Mouse (Mus musculus): ENCODE results near the gene Minpp1. TPM values are rescaled to one million over a fixed set of nuclear protein-coding genes. Genes with fewer than 3 reads are reported as not detected.

Minpp1 gene
- polyA plus RNA-seq, 1 experiment: 22.9 TPM

DNA sequence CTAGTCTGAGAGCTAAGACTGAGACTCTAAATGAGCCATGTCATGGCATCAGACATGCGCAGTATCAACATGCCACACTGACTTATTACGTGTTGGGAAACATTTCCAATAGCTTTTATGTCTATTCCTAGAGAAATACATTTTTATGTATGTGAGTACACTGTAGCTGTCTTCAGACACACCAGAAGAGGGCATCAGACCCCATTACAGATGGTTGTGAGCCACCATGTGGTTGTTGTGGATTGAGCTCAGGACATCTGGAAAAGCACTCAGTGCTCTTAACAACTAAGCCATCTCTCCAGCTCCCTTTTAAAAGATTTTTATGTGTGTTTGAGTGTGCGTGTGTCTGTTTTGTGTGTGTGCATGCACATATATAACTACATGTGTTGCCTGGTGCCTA is 6.8 kb downstream of the Minpp1 start:
- Histone ChIP-seq H3K79me2 (ENCODE audit: control insufficient read depth, insufficient read depth) (peaks cover 9% of the 10 kb centered on the region), H3ac (ENCODE audit: control insufficient read depth, insufficient read length) (no peak overlapping the region), H3K4me2 (ENCODE audit: low read depth) (no peak overlapping the region), H3K4me3 (no peak overlapping the region), H3K27me3 (ENCODE audit: control insufficient read depth, insufficient read depth, insufficient read length) (no peaks in the 10 kb centered on the region), H3K36me3 (ENCODE audit: control insufficient read depth, insufficient read depth) (peaks cover 14% of the 10 kb centered on the region)
- TF ChIP-seq MAX (IDR thresholded peaks at IDR 0.05; ENCODE audit: low read depth) (no peak), E2F4 (IDR thresholded peaks at IDR 0.05; ENCODE audit: insufficient read depth) (no peak), TCF3 (IDR thresholded peaks at IDR 0.05; ENCODE audit: insufficient read length, low read depth) (no peak), USF1 (IDR thresholded peaks at IDR 0.05; ENCODE audit: low read depth) (no peak), MYOD1 (IDR thresholded peaks at IDR 0.05; ENCODE audit: control insufficient read depth in 1 of 3, insufficient read length in 2 of 3, low read depth in 2 of 3) (no peak), POLR2A (IDR thresholded peaks at IDR 0.05; ENCODE audit: insufficient read length, low read depth) (no peak), TCF12 (IDR thresholded peaks at IDR 0.05; ENCODE audit: insufficient read depth, poor library complexity, severe bottlenecking) (no peak), POLR2AphosphoS2 (IDR thresholded peaks at IDR 0.05; ENCODE audit: insufficient read length, low read depth) (no peak), MYOG (IDR thresholded peaks at IDR 0.05; ENCODE audit: control insufficient read depth in 1 of 3, insufficient read depth in 1 of 3, insufficient read length in 2 of 3, low read depth in 2 of 3) (no peak), REST (IDR thresholded peaks at IDR 0.05; ENCODE audit: insufficient read depth, insufficient read length) (no peak), CEBPB (IDR thresholded peaks at IDR 0.05; ENCODE audit: insufficient read depth, poor library complexity, severe bottlenecking) (no peak), SRF (IDR thresholded peaks at IDR 0.05; ENCODE audit: control insufficient read depth, insufficient read length, low read depth) (no peak)

DNA sequence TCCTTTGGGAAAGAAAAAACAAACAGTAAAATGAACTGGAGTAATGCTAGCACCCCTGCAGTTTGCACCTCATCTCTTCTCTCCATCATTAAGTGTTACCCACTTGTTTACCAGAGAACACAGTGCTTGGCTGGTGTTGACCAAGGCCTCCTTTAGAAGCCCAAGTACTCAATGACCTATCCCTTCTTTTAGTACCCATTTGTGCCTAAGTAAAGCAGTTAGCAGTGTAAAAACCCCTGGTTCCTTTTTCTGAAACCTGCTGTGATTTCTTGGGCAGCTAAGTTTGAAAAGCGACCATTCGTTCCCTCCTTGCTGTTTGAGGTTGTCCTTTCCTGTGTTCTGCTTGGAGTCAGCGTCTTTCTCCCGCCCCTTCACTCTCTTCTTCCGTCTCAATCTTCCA is 7.4 kb downstream of the Minpp1 start:
- Histone ChIP-seq H3K36me3 (ENCODE audit: control insufficient read depth, insufficient read depth) (peaks cover 14% of the 10 kb centered on the region), H3K27me3 (ENCODE audit: control insufficient read depth, insufficient read depth, insufficient read length) (no peaks in the 10 kb centered on the region), H3K79me2 (ENCODE audit: control insufficient read depth, insufficient read depth) (peaks cover 3% of the 10 kb centered on the region), H3K4me2 (ENCODE audit: low read depth) (no peak overlapping the region), H3ac (ENCODE audit: control insufficient read depth, insufficient read length) (no peak overlapping the region), H3K4me3 (no peak overlapping the region)
- TF ChIP-seq USF1 (IDR thresholded peaks at IDR 0.05; ENCODE audit: low read depth) (no peak), E2F4 (IDR thresholded peaks at IDR 0.05; ENCODE audit: insufficient read depth) (no peak), CEBPB (IDR thresholded peaks at IDR 0.05; ENCODE audit: insufficient read depth, poor library complexity, severe bottlenecking) (no peak), POLR2AphosphoS2 (IDR thresholded peaks at IDR 0.05; ENCODE audit: insufficient read length, low read depth) (no peak), MYOG (IDR thresholded peaks at IDR 0.05; ENCODE audit: control insufficient read depth in 1 of 3, insufficient read depth in 1 of 3, insufficient read length in 2 of 3, low read depth in 2 of 3) (no peak), TCF12 (IDR thresholded peaks at IDR 0.05; ENCODE audit: insufficient read depth, poor library complexity, severe bottlenecking) (no peak), POLR2A (IDR thresholded peaks at IDR 0.05; ENCODE audit: insufficient read length, low read depth) (no peak), SRF (IDR thresholded peaks at IDR 0.05; ENCODE audit: control insufficient read depth, insufficient read length, low read depth) (no peak), MAX (IDR thresholded peaks at IDR 0.05; ENCODE audit: low read depth) (no peak), MYOD1 (IDR thresholded peaks at IDR 0.05; ENCODE audit: control insufficient read depth in 1 of 3, insufficient read length in 2 of 3, low read depth in 2 of 3) (no peak), TCF3 (IDR thresholded peaks at IDR 0.05; ENCODE audit: insufficient read length, low read depth) (no peak)

DNA sequence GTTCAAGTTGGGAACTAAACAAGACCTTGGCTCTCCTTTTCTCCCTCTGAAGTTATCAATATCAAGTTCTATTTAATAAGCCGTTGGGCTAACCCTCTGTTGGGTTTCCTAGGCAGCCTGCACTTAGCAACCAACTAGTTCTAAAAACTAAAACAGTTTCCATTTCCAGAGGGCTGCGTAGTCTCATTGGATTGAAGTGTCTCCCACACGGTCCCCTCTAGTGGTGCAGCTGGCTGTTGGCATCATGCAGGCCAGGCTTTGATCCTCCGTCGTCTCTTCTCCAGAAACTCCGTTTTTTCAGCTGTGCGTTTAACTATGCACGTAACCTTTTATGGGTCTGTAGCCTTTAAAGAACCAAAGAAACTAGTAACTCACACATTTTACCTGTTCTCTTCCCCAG is 7.9 kb downstream of the Minpp1 start:
- H3K27me3 ChIP-seq (ENCODE audit: control insufficient read depth, insufficient read depth, insufficient read length): no peaks in the 10 kb centered on the region
- no peak for TF ChIP-seq CEBPB (IDR thresholded peaks at IDR 0.05; ENCODE audit: insufficient read depth, poor library complexity, severe bottlenecking)
- TF ChIP-seq E2F4 (IDR thresholded peaks at IDR 0.05; ENCODE audit: insufficient read depth): no peak
- no peak for TF ChIP-seq POLR2A (IDR thresholded peaks at IDR 0.05; ENCODE audit: insufficient read length, low read depth)
- no peak for TF ChIP-seq MYOD1 (IDR thresholded peaks at IDR 0.05; ENCODE audit: control insufficient read depth in 1 of 3, insufficient read length in 2 of 3, low read depth in 2 of 3)
- TF ChIP-seq TCF12 (IDR thresholded peaks at IDR 0.05; ENCODE audit: insufficient read depth, poor library complexity, severe bottlenecking): no peak
- no peak for TF ChIP-seq USF1 (IDR thresholded peaks at IDR 0.05; ENCODE audit: low read depth)
- no peak for TF ChIP-seq MAX (IDR thresholded peaks at IDR 0.05; ENCODE audit: low read depth)
- H3ac ChIP-seq (ENCODE audit: control insufficient read depth, insufficient read length): no peak overlapping the region
- peaks cover 2% of the 10 kb centered on the region for H3K79me2 ChIP-seq (ENCODE audit: control insufficient read depth, insufficient read depth)
- no peak overlapping the region for H3K4me3 ChIP-seq
- no peak overlapping the region for H3K4me2 ChIP-seq (ENCODE audit: low read depth)
- H3K36me3 ChIP-seq (ENCODE audit: control insufficient read depth, insufficient read depth): peaks cover 14% of the 10 kb centered on the region

DNA sequence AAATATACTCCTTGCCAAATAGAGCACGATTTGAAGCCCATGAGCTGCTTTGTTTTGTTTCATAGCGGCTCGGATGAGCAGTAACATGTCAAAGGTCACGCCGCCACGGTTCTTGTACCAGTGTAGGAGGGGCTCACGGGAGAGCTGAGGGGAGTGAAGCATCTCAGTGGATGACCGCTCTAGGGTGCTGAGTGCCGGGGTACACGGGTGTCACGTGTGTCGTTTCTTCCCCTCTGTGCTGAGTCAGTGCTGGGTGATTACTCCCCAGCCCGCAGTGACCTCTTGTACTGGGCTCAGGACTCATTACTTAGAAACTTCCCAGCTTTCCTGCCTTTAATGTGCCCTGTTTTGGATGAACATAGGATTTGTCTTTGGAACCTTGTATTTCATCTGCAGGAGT is 9.0 kb downstream of the Minpp1 start:
- no peak overlapping the region for H3K4me2 ChIP-seq (ENCODE audit: low read depth)
- H3K79me2 ChIP-seq (ENCODE audit: control insufficient read depth, insufficient read depth): no peaks in the 10 kb centered on the region
- no peak overlapping the region for H3K4me3 ChIP-seq
- H3K36me3 ChIP-seq (ENCODE audit: control insufficient read depth, insufficient read depth): peaks cover 18% of the 10 kb centered on the region
- H3K27me3 ChIP-seq (ENCODE audit: control insufficient read depth, insufficient read depth, insufficient read length): no peaks in the 10 kb centered on the region
- H3ac ChIP-seq (ENCODE audit: control insufficient read depth, insufficient read length): no peak overlapping the region
- TF ChIP-seq MYOD1 (IDR thresholded peaks at IDR 0.05; ENCODE audit: control insufficient read depth in 1 of 3, insufficient read length in 2 of 3, low read depth in 2 of 3) (no peak), CEBPB (IDR thresholded peaks at IDR 0.05; ENCODE audit: insufficient read depth, poor library complexity, severe bottlenecking) (no peak), E2F4 (IDR thresholded peaks at IDR 0.05; ENCODE audit: insufficient read depth) (no peak), MAX (IDR thresholded peaks at IDR 0.05; ENCODE audit: low read depth) (no peak), REST (IDR thresholded peaks at IDR 0.05; ENCODE audit: insufficient read depth, insufficient read length) (no peak)

DNA sequence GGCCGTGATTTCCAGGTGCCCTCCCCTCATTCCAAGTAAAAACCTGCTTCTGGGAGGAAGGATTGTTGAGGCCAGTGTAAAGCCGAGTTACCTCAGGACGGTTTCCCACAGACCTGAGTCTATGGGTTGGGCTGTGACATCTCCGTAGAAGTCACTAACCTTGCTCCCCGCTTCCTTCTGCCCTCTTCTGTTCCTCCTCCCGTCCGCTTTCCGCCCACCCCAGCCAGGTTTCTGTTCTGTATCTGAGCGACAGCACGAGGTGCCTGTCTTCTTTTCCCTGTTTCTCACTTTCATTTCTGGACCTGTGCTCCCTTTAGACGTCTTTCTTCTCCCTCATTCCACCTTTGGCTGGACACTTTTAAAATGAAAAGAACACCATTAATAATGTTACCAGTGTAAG is 9.5 kb downstream of the Minpp1 start:
- Histone ChIP-seq H3ac (ENCODE audit: control insufficient read depth, insufficient read length) (no peak overlapping the region), H3K27me3 (ENCODE audit: control insufficient read depth, insufficient read depth, insufficient read length) (no peaks in the 10 kb centered on the region), H3K79me2 (ENCODE audit: control insufficient read depth, insufficient read depth) (no peaks in the 10 kb centered on the region), H3K4me2 (ENCODE audit: low read depth) (no peak overlapping the region), H3K36me3 (ENCODE audit: control insufficient read depth, insufficient read depth) (peaks cover 19% of the 10 kb centered on the region), H3K4me3 (no peak overlapping the region)
- TF ChIP-seq TCF12 (IDR thresholded peaks at IDR 0.05; ENCODE audit: insufficient read depth, poor library complexity, severe bottlenecking) (no peak), MYOG (IDR thresholded peaks at IDR 0.05; ENCODE audit: control insufficient read depth in 1 of 3, insufficient read depth in 1 of 3, insufficient read length in 2 of 3, low read depth in 2 of 3) (no peak), SRF (IDR thresholded peaks at IDR 0.05; ENCODE audit: control insufficient read depth, insufficient read length, low read depth) (no peak), MAX (IDR thresholded peaks at IDR 0.05; ENCODE audit: low read depth) (no peak), POLR2AphosphoS2 (IDR thresholded peaks at IDR 0.05; ENCODE audit: insufficient read length, low read depth) (no peak), CEBPB (IDR thresholded peaks at IDR 0.05; ENCODE audit: insufficient read depth, poor library complexity, severe bottlenecking) (no peak), POLR2A (IDR thresholded peaks at IDR 0.05; ENCODE audit: insufficient read length, low read depth) (no peak), REST (IDR thresholded peaks at IDR 0.05; ENCODE audit: insufficient read depth, insufficient read length) (no peak), TCF3 (IDR thresholded peaks at IDR 0.05; ENCODE audit: insufficient read length, low read depth) (no peak), USF1 (IDR thresholded peaks at IDR 0.05; ENCODE audit: low read depth) (no peak), MYOD1 (IDR thresholded peaks at IDR 0.05; ENCODE audit: control insufficient read depth in 1 of 3, insufficient read length in 2 of 3, low read depth in 2 of 3) (no peak), E2F4 (IDR thresholded peaks at IDR 0.05; ENCODE audit: insufficient read depth) (no peak)

Measured in myocyte (in vitro differentiated cells).